Mouse (Mus musculus) small intestine, adult 2 months (tissue): Measurements from ENCODE around the gene Dgkq.

Source experiments
- CTCF ChIP-seq: fragments of 200-500 bp; IDR thresholded peaks from 2 replicates; pipeline ENCODE4 v1.5.1; 2012; ENCODE audit warnings: low read depth, mild to moderate bottlenecking, control low read depth, inconsistent platforms, low read length, moderate library complexity, mixed read lengths; ENCODE audit not compliant: insufficient replicate concordance, insufficient read length; ENCODE audit errors: extremely low read depth
- POLR2A ChIP-seq: fragments of 200-500 bp; IDR thresholded peaks from 2 replicates; pipeline ENCODE4 v1.6.1; 2012; ENCODE audit warnings: low read depth, mild to moderate bottlenecking, control low read depth, inconsistent platforms, low read length, moderate library complexity

DNA sequence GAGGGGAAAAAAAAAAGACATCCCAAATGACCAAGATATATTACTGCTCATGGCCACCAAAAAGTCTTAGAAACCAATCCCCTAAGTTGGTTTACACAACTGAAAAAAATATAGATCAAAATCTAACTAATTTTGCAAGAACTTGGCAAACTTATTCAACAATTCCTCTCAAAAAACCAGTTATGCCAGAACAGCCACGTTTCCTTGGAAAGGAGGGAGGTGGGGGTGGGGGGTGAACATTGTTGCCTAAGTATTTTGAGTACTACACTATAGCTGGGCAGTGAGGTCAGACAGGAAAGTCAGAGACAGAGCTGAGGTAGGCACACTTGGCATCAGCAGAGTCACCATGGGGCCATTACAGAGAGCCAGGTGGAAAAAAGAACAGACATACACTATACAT lies 69.5 kb downstream of the Dgkq start:
- TF ChIP-seq POLR2A (no peak), CTCF (no peak)
